Mouse (Mus musculus) lung, adult 18-20 months (tissue): ENCODE data around the gene Muc4.

ENCODE experiments used
- DNase-seq, 2 experiments: peaks; one replicate each; pipeline ENCODE4 v3.0.0; 2022; ENCODE audit warnings: mixed read lengths in 2 of 2

Muc4 gene

GRCm38 (mm10) chr16:32735586-32735985 lies at the start of gene Muc4:
Gene Muc4 (plus strand): TSS chr16:32735886.
- DNase-seq, result no peak

GRCm38 (mm10) chr16:32685998-32686397 lies 49.7 kb upstream of the Muc4 start:
- no peak for DNase-seq

GRCm38 (mm10) chr16:32687221-32687620 lies 48.5 kb upstream of the Muc4 start:
- no peak for DNase-seq

- no peak for DNase-seq
Measured at GRCm38 (mm10) chr16:32688770-32689169, 46.9 kb upstream of the Muc4 start.

GRCm38 (mm10) chr16:32689501-32689900 lies 46.2 kb upstream of the Muc4 start:
- peak; percentile 52 to 72 for DNase-seq

GRCm38 (mm10) chr16:32696841-32697464 lies 38.7 kb upstream of the Muc4 start:
- peak in 1 of 2 experiments; percentile 48 for DNase-seq

- DNase-seq, result no peak
Measured at GRCm38 (mm10) chr16:32697665-32698446, 37.8 kb upstream of the Muc4 start.

- DNase-seq, result no peak
Measured at GRCm38 (mm10) chr16:32698550-32698949, 37.1 kb upstream of the Muc4 start.

- DNase-seq, result peak; percentile 36 to 75
Measured at GRCm38 (mm10) chr16:32703312-32703912, 32.3 kb upstream of the Muc4 start.

GRCm38 (mm10) chr16:32705606-32706005 lies 30.1 kb upstream of the Muc4 start:
- no peak for DNase-seq

GRCm38 (mm10) chr16:32707111-32707823 lies 28.4 kb upstream of the Muc4 start:
- DNase-seq, result no peak

GRCm38 (mm10) chr16:32707824-32708456 lies 27.7 kb upstream of the Muc4 start:
- no peak for DNase-seq

GRCm38 (mm10) chr16:32708457-32709033 lies 27.1 kb upstream of the Muc4 start:
- no peak for DNase-seq

GRCm38 (mm10) chr16:32709116-32709515 lies 26.6 kb upstream of the Muc4 start:
- peak; percentile 65 to 76 for DNase-seq

GRCm38 (mm10) chr16:32710426-32711070 lies 25.1 kb upstream of the Muc4 start:
- DNase-seq, result no peak

GRCm38 (mm10) chr16:32712202-32712601 lies 23.5 kb upstream of the Muc4 start:
- no peak for DNase-seq

GRCm38 (mm10) chr16:32713556-32713955 lies 22.1 kb upstream of the Muc4 start:
- DNase-seq, result no peak

GRCm38 (mm10) chr16:32715364-32715763 lies 20.3 kb upstream of the Muc4 start:
- no peak for DNase-seq

- no peak for DNase-seq
Measured at GRCm38 (mm10) chr16:32723163-32723562, 12.5 kb upstream of the Muc4 start.

GRCm38 (mm10) chr16:32723767-32724166 lies 11.9 kb upstream of the Muc4 start:
- no peak for DNase-seq

- no peak for DNase-seq
Measured at GRCm38 (mm10) chr16:32724259-32724658, 11.4 kb upstream of the Muc4 start.

- DNase-seq, result no peak
Measured at GRCm38 (mm10) chr16:32726501-32726900, 9.2 kb upstream of the Muc4 start.
